Mouse (Mus musculus): ENCODE results near the gene Cep170b. TPM values are rescaled to one million over a fixed set of nuclear protein-coding genes. Genes with fewer than 3 reads are reported as not detected.

The Cep170b gene
- polyA plus RNA-seq, 1 experiment from 2014 or later = 15.0 TPM

DNA sequence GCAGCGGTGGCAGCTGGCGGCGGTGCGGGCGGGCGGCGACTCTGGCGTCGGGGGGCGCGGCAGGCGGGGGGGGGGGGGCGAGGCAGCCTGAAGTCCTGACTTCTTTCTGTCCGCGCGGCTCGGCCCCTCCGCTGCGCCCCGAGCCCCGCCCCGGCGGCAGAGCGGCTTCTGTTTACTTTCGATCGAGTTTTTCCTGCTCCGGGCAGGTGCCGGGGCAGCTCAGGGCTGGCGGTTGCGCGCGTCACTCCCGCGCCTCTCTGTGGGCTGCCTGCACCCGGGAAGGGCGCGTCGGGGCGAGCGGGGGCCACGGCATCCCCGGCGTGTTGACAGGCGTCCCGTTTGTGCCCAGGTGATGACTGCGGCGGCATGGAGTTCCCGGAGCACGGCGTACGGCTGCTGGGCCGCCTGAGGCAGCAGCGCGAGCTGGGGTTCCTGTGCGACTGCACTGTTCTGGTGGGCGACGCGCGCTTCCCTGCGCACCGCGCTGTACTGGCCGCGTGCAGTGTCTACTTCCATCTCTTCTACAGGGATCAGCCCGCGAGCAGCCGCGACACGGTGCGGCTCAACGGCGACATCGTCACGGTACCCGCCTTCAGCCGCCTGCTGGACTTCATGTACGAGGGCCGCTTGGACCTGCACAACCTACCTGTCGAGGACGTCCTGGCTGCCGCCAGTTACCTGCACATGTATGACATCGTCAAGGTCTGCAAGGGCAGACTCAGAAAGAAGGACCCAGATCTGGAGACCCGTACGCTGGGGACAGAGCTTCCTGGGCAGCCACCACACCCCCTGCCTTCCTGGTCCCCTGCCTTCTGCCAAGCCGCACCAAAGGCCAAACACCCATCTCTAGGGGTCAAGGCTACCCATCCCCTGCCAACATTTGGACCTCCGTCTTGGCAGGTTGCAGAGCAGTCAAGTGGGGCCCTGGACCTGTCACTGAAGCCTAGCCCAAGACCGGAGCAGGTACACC, 40.9 kb upstream of the Cep170b start:
- peak; percentile 16 for ATAC-seq (ENCODE audit: low FRiP score, low read depth)
- Histone ChIP-seq H3K4me1 (peaks cover 38% of the 10 kb centered on the region), H3K27ac (replicated peaks) (peak overlapping the region; percentile 49; the same call in 1 of the 2 replicates), H3K27me3 (peaks cover 71% of the 10 kb centered on the region), H3K4me3 (peak overlapping the region; percentile 66), H3K9ac (replicated peaks) (peak overlapping the region; percentile 69), H3K9me3 (no peaks in the 10 kb centered on the region), H3K36me3 (no peaks in the 10 kb centered on the region), H3K4me2 (replicated peaks) (peak overlapping the region; percentile 91)
- 4% methylated on average over 68 of the region's 87 CpGs for WGBS

DNA sequence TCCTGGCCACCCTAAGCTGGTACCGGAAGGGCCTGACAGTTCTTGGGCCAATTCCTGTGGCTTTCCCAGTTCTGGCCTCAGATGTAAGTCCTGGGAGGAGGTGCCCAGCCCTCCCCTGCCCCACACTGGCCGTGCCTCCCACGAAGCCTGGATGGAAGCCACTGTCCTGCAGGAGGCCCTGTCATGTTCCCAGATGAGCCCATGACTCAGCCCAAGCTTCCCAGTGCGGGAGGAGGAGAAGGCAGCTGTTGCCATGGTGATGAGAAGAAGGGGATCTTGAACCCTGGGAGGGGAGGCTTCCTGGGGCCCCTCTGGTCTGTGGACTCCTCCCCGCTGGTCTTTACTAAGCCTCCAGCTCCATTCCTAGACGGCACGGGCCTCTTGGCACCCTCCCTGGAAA, 36.9 kb upstream of the Cep170b start:
- Histone ChIP-seq H3K4me3 (no peak overlapping the region), H3K9ac (replicated peaks) (no peak overlapping the region), H3K4me2 (replicated peaks) (no peak overlapping the region), H3K4me1 (peaks cover 18% of the 10 kb centered on the region), H3K36me3 (no peaks in the 10 kb centered on the region), H3K27me3 (peaks cover 53% of the 10 kb centered on the region), H3K9me3 (no peaks in the 10 kb centered on the region), H3K27ac (replicated peaks) (no peak overlapping the region)
- ATAC-seq (ENCODE audit: low FRiP score, low read depth) = no peak
- WGBS = 30% methylated on average over 7 of the region's 7 CpGs

DNA sequence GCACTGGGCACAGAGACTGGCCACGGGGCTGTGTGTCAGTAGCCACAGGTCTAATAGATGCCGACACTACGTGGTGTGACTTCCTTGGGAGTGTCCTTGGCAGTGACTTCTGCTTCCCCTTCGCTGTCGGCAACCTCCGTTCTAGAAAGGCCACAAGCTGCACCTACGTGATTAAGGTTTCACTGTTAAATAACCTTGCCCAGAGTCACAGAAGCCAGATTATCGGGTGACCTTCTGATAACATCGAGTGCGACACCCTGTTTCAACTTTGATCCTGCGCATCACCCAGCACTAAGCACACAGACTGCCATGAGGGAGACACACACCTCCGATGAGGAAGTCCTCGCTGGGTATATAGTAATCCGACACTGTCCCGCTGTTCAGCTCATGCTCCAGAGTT, 31.8 kb upstream of the Cep170b start:
- ATAC-seq (ENCODE audit: low FRiP score, low read depth) = no peak
- Histone ChIP-seq H3K36me3 (no peaks in the 10 kb centered on the region), H3K4me2 (replicated peaks) (no peak overlapping the region), H3K9me3 (no peaks in the 10 kb centered on the region), H3K4me3 (no peak overlapping the region), H3K4me1 (peaks cover 13% of the 10 kb centered on the region), H3K27me3 (0 out of 2 replicates have a peak, but pooled peaks cover 7% of the 10 kb centered on the region), H3K27ac (replicated peaks) (no peak overlapping the region), H3K9ac (replicated peaks) (no peak overlapping the region)
- whole genome bisulfite sequencing = 80% methylated on average over 15 of the region's 15 CpGs

DNA sequence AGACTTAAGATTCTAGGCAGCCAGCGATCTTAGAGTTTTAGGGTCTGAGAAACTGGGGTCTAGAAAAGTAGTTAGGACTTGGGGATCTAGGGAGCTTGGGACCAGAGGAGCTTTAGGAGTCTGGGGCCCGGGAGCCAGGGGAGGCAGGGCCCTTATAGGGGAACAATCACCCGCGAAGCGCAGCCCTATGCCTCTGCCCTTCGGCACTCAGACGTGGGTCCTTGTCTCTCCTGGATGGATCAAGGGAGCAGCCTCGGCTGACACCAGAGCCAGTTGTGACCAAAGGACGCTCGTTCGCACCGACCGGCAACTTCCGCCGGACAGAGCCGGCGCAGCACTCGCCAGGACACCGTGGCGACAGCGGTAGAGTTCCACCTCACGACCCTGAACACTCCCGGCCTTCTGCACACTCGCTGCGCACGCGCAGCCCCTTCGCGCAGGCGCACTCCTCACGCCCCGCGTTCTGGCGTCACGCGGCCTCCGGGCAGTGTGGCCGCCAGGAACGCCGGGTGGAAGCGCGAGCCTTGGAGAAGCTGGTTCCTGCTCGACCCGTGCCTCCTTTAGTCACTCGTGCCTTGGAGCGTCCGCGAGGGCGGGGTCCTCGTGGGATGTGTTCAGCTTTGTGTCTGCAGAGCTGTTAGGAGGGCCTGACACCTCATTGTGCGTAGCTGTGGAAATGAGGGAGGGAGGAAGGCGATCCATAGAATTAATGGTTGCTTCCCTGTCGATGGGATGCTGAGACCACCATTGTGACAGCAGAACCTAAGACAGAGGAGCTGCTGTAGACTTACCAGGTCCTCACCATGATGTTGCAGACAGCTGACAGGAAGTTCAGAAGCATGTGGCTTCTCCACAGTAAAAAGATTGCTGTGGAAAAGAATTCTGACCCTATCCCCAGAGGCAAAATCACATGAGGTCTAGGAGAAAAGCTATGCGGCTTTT, 26.8 kb upstream of the Cep170b start:
- H3K4me2 ChIP-seq (replicated peaks) = peak overlapping the region; percentile 95
- H3K27ac ChIP-seq (replicated peaks) = peak overlapping the region; percentile 86
- peaks cover 18% of the 10 kb centered on the region for H3K4me1 ChIP-seq
- 3% methylated on average over 54 of the region's 54 CpGs for WGBS
- no peaks in the 10 kb centered on the region for H3K36me3 ChIP-seq
- no peaks in the 10 kb centered on the region for H3K9me3 ChIP-seq
- peaks cover 21% of the 10 kb centered on the region; the same call in 1 of the 2 replicates for H3K27me3 ChIP-seq
- peak overlapping the region; percentile 65 for H3K4me3 ChIP-seq
- ATAC-seq (ENCODE audit: low FRiP score, low read depth) = peak; percentile 96
- peak overlapping the region; percentile 86 for H3K9ac ChIP-seq (replicated peaks)

DNA sequence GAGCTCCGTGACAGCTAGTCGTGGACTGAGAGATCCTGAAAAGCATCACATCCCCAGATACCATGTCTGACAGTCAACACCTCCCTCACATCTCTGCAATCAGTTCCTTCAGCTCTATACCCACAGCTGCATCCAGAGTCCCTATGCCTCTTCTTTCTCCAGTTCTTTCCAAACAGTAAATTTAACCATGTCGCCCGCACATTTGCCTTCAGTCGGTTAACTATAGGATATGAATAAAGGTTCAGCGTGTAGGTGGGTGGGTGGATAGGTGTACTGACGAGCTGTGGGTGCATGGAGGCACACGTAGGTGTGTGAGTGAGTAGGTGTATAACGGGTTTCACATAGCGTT, 26.2 kb upstream of the Cep170b start:
- H3K9me3 ChIP-seq = no peaks in the 10 kb centered on the region
- H3K36me3 ChIP-seq = no peaks in the 10 kb centered on the region
- H3K4me3 ChIP-seq = peak overlapping the region; percentile 65
- no peak; the same call in 1 of the 2 replicates for ATAC-seq (ENCODE audit: low FRiP score, low read depth)
- peak overlapping the region; percentile 86 for H3K9ac ChIP-seq (replicated peaks)
- peak overlapping the region; percentile 86 for H3K27ac ChIP-seq (replicated peaks)
- peak overlapping the region; percentile 95 for H3K4me2 ChIP-seq (replicated peaks)
- WGBS = 82% methylated on average over 10 of the region's 10 CpGs
- H3K27me3 ChIP-seq = peaks cover 26% of the 10 kb centered on the region
- peaks cover 18% of the 10 kb centered on the region for H3K4me1 ChIP-seq

DNA sequence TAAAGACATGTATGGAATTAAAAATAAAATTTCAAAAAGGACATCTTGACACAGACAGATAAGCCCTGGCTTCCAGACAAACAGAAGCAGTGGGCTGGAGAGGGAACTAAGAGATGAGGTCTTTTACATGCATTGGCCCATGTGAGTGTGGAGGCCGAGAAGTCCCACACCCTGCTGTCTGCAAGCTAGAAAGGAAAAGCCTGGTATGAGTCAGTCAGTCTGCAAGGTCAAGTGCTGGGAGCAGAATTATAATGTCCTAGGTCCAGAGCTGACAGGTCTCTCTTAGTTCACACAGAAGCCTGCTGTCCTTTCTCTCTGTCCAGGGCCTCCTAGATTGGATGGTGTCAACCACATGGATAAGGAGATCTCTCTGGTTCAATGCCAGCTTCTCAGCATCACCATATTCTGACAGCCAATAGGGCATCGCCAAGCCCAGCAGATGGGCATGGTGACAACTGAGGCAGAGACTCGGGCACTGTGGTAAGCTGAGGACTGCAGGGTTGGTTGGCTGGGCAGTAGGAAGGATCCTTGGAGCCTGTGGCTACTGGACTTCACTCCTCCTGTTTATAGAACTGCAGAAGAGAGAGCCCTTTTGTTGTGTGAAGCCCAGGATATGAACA, 23.3 kb upstream of the Cep170b start:
- no peak for ATAC-seq (ENCODE audit: low FRiP score, low read depth)
- no peak overlapping the region for H3K4me2 ChIP-seq (replicated peaks)
- whole genome bisulfite sequencing = 83% methylated on average over 3 of the region's 3 CpGs
- H3K4me1 ChIP-seq = peaks cover 24% of the 10 kb centered on the region
- no peaks in the 10 kb centered on the region for H3K9me3 ChIP-seq
- no peak overlapping the region for H3K9ac ChIP-seq (replicated peaks)
- no peak overlapping the region for H3K27ac ChIP-seq (replicated peaks)
- H3K36me3 ChIP-seq = no peaks in the 10 kb centered on the region
- peaks cover 50% of the 10 kb centered on the region for H3K27me3 ChIP-seq
- no peak overlapping the region for H3K4me3 ChIP-seq

DNA sequence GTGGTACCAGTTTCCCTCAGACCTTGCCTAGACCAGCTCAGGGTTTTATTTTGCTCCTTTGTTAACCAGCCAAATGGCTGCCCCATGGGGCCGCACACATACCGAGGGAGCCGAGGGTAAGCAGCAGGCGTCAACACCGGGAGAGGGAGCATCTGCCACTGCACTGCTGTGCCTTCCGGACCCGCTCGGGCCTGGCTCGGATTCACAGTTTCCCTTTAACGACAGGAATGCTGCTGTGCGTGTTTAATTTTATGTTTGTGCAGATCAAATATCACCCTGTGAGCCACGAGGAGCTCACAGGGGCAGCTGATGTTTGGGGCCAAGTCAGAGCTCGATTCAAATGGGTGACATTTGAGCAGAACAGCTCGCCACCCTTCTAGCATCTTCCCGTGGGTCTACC, 19.7 kb upstream of the Cep170b start:
- Histone ChIP-seq H3K9me3 (no peaks in the 10 kb centered on the region), H3K36me3 (no peaks in the 10 kb centered on the region), H3K27ac (replicated peaks) (no peak overlapping the region), H3K4me1 (peaks cover 10% of the 10 kb centered on the region; the same call in 1 of the 2 replicates), H3K4me2 (replicated peaks) (no peak overlapping the region), H3K9ac (replicated peaks) (0 out of 2 replicates have a peak overlapping the region, but pooled peaks have one; percentile 4), H3K4me3 (no peak overlapping the region), H3K27me3 (peaks cover 61% of the 10 kb centered on the region)
- WGBS = 17% methylated on average over 15 of the region's 15 CpGs
- ATAC-seq (ENCODE audit: low FRiP score, low read depth) = no peak

DNA sequence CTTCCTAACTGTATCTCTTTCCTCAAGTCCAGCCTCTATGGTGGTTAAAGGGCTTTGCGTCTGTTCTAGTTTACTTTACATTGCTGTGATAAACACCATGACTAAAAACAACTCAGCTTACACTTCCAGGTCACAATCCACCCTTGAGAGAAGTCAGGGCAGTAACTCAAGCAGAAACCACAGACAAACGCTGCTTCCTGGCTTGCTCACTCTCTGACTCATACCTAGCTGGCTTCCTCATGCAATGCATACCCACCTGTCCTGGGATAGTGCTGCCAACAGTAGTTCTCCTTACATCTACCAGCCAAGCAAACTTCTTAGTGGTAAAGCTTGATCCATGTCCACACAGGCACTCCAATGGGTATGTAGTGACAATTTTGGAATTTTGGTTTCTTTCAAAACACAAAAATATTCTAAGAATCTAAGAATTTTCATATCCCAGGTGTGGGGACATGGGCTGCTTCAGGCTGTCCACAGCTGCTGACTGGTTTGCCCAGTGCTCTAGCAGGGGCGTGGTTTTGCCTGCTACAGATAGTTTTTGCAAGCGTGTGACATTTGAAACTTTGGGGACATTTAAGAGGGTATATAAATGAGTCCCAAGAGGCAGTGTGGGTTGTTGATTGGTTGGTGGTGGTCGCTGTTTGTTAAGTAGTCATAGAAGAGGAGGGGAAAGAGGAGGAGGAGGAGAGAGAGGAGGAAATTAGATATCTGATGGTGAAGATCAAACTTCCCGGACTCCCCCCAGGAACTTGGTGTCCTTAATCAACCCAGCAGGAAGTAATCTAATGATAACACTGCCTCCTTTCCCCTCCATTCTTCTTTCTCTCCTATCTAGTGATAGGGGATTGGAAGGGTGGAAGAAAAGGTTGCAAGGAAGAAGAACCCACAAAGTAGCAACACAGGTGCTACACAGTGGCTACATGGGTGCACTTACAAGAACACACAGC, 17.6 kb upstream of the Cep170b start:
- Histone ChIP-seq H3K9ac (replicated peaks) (no peak overlapping the region), H3K9me3 (no peaks in the 10 kb centered on the region), H3K4me3 (no peak overlapping the region), H3K4me1 (peaks cover 12% of the 10 kb centered on the region), H3K36me3 (no peaks in the 10 kb centered on the region), H3K4me2 (replicated peaks) (no peak overlapping the region), H3K27me3 (peaks cover 65% of the 10 kb centered on the region), H3K27ac (replicated peaks) (no peak overlapping the region)
- WGBS = 80% methylated on average over 6 of the region's 6 CpGs
- no peak for ATAC-seq (ENCODE audit: low FRiP score, low read depth)

DNA sequence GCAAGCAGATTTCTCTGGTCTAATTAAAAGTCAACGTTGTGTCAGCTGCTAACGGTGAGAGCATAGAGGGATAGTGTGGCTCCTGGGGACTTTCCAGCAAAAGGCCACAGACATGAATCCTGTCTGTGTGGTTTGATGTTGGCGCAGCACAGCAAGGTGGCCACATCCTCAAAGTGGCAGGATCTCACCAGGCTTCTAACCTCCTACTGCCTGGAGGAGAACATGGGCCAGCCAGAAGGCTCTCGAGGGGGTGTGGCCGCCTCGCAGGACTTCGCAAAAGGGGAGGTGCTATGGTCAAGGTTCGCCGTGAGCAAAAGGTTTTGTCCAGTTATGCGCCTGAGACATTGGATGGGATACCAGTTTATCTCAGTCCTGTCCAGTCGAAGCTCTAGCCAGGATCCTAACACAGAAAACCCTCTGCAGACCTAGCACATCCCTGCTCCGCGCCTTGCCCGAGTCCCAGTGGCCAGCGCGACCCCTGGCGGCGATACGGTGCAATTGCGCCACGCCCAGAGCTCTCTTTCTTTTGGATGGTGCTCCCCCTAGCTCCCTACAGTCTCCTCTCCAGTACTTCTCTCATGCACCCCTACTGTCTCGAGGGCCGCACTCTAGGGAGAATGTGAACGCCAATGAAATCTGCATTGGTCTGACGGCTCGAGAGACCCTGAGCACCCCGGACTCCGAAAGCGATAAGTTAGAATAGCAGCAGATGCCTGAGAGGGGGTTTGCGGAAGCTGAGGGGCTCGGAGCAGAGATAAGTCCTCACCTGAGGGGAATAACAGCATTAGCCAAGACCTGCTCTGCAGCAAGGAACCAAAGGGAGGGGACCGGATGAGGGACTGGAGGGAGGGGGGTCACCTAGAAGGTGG, 13.3 kb upstream of the Cep170b start:
- 13% methylated on average over 32 of the region's 32 CpGs for WGBS
- Histone ChIP-seq H3K27me3 (peaks cover 47% of the 10 kb centered on the region), H3K27ac (replicated peaks) (no peak overlapping the region), H3K4me2 (replicated peaks) (peak overlapping the region; percentile 32), H3K36me3 (no peaks in the 10 kb centered on the region), H3K9me3 (no peaks in the 10 kb centered on the region), H3K4me3 (no peak overlapping the region), H3K4me1 (peaks cover 3% of the 10 kb centered on the region; the same call in 1 of the 2 replicates), H3K9ac (replicated peaks) (0 out of 2 replicates have a peak overlapping the region, but pooled peaks have one; percentile 17)
- peak; percentile 77 for ATAC-seq (ENCODE audit: low FRiP score, low read depth)

DNA sequence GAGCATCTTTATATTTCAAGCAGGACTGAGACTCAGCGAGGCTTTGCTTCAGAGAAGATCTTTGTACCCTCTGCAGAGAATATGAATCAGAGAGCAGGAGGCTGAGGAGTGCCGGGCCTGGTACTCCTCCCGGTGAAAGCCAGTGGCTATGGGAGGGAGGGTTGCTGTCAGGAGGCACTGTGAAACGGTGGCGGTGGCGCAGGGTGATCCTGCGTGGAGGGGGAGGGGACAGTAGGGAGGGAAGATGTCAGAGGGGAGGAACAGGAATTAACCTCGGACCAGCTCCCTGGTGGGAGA, 12.7 kb upstream of the Cep170b start:
- H3K9me3 ChIP-seq = no peaks in the 10 kb centered on the region
- no peak overlapping the region for H3K27ac ChIP-seq (replicated peaks)
- no peaks in the 10 kb centered on the region for H3K36me3 ChIP-seq
- peak; percentile 25; the same call in 1 of the 2 replicates for ATAC-seq (ENCODE audit: low FRiP score, low read depth)
- 25% methylated on average over 8 of the region's 8 CpGs for WGBS
- peaks cover 43% of the 10 kb centered on the region for H3K27me3 ChIP-seq
- H3K4me3 ChIP-seq = no peak overlapping the region
- 0 out of 2 replicates have a peak overlapping the region, but pooled peaks have one; percentile 17 for H3K9ac ChIP-seq (replicated peaks)
- peak overlapping the region; percentile 32; the same call in 1 of the 2 replicates for H3K4me2 ChIP-seq (replicated peaks)
- peaks cover 3% of the 10 kb centered on the region; the same call in 1 of the 2 replicates for H3K4me1 ChIP-seq

All from midbrain, embryonic 12.5 days (tissue).